Mouse (Mus musculus) left cerebral cortex, adult 2 months (tissue): ENCODE data around the gene Plscr2. TPM values are rescaled to one million over a fixed set of nuclear protein-coding genes. Genes with fewer than 3 reads are reported as not detected.

Experiments used
- DNase-seq, 2 experiments: peaks; one replicate each; pipeline ENCODE4 v3.0.0; 2021 to 2022; ENCODE audit warnings: low spot score in 2 of 2, mixed read lengths in 1 of 2; ENCODE audit errors: extremely low spot score in 1 of 2
- H3K27ac ChIP-seq: fragments of 200-600 bp; 2 replicates; pipeline ENCODE4 v1.8.1; 2022
- H3K4me3 ChIP-seq: fragments of 200-600 bp; 2 replicates; pipeline ENCODE4 v1.8.1; 2022
- CTCF ChIP-seq: fragments of 200-600 bp; IDR thresholded peaks from 2 replicates; pipeline ENCODE4 v1.8.1; 2022; ENCODE audit warnings: antibody characterized with exemption, mild to moderate bottlenecking, moderate library complexity
- intact Hi-C: fragments of 180-260 bp; cut with DNase I; formaldehyde crosslinking; loops from one replicate; pipeline ENCODE4 v1.15.1; 2025
- total RNA-seq, 2 experiments: library from RNA; stranded (reverse); gene quantifications; 2 replicates each; pipeline ENCODE4 v1.2.3; 2021

Plscr2 gene
- total RNA-seq, 2 experiments from 2014 or later, result 1.9 to 2.4 TPM

DNA sequence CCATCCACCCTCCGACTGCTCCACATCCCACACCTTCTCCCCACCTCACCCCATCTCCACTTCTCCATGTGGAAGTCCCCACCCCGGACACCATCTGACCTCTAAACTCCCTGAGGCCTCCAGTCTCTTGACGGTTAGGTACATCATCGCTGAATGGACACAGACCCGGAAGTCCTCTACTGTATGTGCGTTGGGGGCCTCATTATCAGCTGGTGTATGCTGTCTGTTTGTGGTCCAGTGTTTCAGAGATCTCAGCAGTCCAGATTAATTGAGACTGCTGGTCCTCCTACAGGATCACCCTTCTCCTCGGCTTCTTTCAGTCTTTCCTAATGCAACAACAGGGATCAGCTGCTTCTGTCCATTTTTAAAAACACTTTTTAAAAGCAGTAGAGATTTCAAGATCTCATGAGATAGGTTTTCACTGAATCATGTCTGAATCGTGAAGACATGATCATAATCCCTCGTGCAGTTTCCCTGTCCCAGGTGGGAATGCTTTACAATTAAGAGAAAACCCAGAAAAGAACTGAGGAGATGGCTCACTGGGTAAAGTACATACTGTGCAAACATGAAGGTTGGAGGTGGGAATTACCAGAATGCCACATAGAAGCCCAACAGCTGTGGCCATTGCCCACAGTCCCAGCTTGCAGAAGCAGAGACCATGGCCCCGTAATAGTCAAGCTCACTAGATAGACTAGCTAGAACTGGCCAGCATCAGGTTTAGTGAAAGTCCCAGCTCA, 21.6 kb upstream of the Plscr2 start:
- H3K27ac ChIP-seq, result no peak overlapping the region
- no peak overlapping the region for H3K4me3 ChIP-seq
- no peak for TF ChIP-seq CTCF
- DNase-seq, result no peak
- intact Hi-C loops, result no loop called here

DNA sequence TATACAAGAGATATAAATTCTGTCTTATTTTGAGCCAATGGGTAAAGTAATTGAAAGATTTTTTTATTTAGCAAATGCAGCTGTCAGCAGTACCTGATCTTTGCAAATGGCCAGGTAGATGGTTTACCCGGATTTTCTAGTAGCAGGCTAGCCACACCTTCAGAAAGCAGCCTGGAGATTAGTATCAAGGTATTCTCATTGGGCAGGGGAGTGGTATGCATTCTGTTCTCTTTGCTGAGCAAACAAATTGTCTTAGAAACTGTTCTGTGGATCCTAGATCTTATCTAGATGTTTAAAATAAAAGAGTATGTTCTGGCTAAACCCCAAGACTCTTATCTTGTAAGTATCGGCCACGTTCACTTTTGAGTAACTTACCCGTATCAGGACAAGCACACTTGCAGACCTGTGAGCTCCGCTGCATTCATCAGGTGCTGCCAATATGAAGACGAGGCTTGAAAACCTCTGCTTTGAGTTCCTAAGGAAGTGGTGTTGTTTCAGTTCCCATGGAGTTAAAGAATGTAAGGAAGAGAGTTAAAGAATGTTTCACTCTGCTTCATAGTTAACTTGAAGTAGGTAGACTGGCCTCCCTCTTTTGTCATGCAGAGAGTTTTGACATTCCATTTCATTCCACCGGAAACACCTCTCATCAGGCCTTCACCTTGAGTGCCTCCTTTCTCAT, 14.8 kb upstream of the Plscr2 start:
- H3K27ac ChIP-seq, result no peak overlapping the region
- intact Hi-C loops, result no loop called here
- H3K4me3 ChIP-seq, result no peak overlapping the region
- TF ChIP-seq CTCF, result no peak
- DNase-seq, result no peak

DNA sequence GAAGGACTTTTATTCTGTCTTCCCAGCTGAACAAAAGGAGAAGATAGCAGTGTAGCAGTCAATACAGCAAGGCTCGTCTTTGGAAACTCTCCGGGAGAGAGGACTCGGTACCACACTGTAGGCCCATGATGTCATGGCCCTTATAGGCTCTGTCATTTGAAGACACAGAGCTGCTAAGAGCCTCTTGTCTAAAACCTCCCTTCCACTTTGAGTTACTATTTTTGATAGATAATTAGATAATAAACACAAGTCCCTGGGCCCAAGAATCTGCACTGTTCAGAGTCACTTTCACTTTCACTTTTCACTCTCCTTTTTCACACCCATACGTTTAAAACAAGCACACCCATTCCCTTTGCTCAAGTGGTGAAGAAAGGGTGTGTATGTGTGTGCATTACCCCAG, 9.7 kb upstream of the Plscr2 start:
- no peak for TF ChIP-seq CTCF
- intact Hi-C loops, result no loop called here
- Histone ChIP-seq H3K27ac (no peak overlapping the region), H3K4me3 (no peak overlapping the region)
- DNase-seq, result no peak

DNA sequence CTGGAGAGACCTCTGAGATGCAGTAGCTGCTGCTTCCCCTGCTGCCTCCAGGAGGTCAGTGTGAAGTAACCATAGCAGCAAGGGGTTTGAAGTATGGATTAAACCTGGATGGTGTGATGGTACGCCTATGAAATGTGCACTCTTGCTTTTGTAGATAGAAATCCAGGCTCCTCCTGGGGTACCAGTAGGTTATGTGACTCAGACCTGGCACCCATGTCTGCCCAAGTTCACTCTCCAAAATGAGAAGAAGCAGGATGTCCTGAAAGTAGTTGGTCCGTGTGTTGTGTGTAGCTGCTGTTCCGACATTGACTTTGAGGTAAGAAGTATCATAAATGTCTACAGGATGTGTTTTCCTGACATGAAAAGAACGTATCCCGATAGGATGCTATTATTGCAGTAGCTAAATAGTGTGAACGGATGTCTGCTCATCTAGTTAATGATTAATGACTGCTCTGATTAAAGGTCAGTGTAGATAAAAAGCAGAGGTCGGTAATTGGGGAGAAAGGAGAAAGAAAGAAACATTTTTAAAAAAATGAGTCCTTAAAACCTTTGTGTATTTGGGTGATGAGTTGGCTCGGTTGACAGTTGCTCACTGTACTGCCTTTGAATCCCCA, 8.7 kb upstream of the Plscr2 start:
- intact Hi-C loops, result no loop called here
- Histone ChIP-seq H3K4me3 (no peak overlapping the region), H3K27ac (no peak overlapping the region)
- DNase-seq, result no peak
- TF ChIP-seq CTCF, result no peak

DNA sequence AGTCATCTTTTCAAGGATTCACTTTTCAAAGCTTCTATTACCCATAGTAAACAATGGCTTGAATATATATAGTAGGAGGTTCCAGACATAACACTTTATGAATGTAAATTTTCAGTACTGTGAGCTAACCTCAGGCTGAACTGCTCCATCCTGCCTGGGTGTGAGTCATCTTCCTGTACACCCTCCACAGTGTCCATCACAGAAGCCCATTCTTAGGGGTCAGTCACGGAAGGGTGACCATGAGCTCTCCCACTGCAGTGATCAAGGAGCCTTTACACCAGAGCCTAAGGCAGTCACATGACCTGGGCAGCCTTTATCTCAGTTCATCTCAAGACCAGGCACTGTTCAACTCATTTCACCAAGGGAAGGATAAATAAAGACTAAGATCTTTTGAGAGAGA, 7.7 kb upstream of the Plscr2 start:
- no peak for DNase-seq
- TF ChIP-seq CTCF, result no peak
- H3K4me3 ChIP-seq, result no peak overlapping the region
- H3K27ac ChIP-seq, result no peak overlapping the region
- intact Hi-C loops, result no loop called here

DNA sequence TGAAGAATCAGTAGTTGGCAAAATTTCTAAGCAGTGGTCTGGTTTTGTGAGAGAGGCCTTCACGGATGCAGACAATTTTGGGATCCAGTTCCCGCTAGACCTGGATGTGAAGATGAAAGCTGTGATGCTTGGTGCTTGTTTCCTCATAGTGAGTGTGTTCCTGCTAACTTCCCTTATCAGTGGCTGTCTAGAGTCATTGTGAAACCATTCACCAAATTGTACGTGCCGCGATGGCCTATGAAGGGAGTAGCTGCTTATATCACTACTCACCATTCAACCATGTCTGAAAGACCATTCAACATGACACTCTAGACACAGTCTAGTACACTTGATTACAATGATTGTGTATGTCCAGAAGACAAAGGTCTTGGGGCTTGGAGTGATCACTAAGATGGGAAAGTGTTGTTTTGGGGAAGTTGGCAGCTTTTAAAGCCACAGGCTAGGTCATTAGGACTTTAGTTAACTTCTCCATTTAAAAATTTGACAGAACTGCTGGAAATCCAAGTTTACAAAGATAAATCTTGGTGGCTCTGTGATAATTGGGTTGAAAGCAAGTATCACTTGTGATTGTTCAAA, 5.5 kb upstream of the Plscr2 start:
- no peak for TF ChIP-seq CTCF
- intact Hi-C loops, result no loop called here
- no peak overlapping the region for H3K4me3 ChIP-seq
- no peak overlapping the region for H3K27ac ChIP-seq
- no peak for DNase-seq

DNA sequence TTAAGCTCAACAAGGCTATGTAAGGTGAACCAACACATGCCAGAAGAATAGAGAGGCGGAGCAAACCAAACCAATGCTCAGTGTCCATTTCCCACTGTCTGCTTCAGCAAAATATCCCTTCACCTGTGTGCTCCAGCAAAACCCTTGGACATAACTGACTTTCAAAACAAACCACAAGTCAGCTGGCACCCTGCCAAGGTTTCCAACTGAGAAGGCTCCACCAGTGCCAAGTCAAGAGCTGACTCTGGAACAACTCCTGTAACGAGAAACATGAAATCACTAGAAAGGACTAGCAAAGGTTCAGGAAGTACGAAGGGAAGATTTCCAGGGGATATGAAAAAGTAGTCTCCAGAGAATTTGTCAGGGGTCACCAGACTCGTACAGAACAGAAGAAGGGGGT, 4.5 kb upstream of the Plscr2 start:
- H3K4me3 ChIP-seq, result no peak overlapping the region
- intact Hi-C loops, result no loop called here

DNA sequence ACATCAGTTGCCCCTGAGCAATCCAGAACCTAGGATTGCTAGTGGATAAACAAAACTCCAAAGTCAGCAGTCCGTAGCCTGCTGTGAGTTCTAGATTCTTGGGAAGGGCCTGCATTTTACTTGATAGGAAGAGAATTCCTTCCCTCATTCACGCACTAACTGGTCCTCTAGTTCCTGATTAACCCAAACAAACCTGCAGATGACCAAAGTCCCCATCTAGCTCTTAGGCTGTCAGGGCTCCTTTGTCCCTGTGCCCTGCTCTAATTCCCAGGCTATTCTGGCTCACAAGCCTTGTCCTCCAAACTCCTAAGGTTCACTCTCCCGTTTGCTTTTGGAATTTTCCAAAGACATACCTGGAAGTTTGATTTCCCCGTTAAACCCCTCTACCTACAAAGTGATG, 2.8 kb upstream of the Plscr2 start:
- H3K27ac ChIP-seq, result no peak overlapping the region
- no peak for TF ChIP-seq CTCF
- no peak for DNase-seq
- intact Hi-C loops, result no loop called here
- no peak overlapping the region for H3K4me3 ChIP-seq

More for the DNA sequence above, 4.5 kb upstream of the Plscr2 start:
- no peak for TF ChIP-seq CTCF
- DNase-seq, result peak in 1 of 2 experiments; percentile 16
- no peak overlapping the region for H3K27ac ChIP-seq

DNA sequence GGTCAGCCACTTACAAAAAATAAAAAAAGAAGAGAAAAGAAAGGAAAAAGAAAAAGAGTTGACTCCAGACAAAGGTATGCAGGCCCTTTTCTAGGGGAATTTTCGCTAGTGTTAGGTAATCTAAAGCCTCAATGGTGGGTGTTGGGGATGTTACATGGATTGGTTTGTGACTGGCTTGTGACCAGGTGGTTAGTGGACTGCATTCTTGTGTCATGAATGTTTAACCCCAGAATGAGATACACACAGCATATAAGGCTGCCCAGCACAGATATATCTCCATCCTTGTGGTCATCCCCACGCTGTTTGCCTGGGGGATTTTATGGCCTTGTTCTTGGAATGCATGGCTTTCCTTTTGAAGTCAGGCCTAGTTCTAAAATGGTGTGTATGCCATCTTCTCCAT, 2.1 kb upstream of the Plscr2 start:
- DNase-seq, result no peak
- Histone ChIP-seq H3K4me3 (no peak overlapping the region), H3K27ac (no peak overlapping the region)
- no peak for TF ChIP-seq CTCF
- intact Hi-C loops, result no loop called here

DNA sequence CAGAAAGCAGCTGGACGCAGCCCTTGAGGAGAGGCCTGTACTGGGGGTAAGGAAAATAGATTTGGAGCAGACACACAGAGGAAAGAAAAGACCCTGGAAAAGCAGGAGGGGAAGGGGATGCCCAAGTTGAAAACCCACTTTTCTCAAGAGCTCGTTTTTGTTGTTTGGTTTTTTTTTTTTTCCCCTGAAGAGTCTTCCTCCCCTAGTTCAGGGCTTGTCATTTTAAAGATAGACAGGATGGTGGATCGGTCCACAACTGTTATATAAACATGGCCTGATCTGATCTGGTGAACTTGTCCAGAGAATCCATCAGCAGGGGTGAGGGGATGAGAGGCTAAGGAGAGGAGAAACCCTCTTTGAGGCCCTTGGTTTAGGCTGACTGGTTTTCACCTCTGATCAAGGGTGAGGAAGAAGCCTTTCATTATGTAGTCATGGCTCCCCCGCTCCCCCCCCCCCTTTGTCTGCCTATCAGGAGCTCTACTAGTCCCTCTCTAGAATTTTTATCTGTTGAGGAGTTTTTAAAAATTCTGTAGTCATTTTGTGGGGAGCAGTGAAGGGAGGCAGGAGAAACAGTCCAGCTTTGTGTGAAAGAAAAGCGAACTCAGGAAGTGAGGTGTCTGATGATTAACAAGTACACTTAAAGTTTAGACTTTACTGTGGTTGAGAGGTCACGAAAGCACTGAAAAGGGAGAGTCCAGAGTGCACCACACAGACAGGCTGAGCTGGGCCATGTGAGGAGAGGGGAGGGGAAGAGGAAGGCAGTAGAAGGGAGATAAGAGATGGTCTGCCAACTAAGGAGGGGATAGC, 1.2 kb upstream of the Plscr2 start:
- TF ChIP-seq CTCF, result no peak
- intact Hi-C loops, result no loop called here
- no peak for DNase-seq
- Histone ChIP-seq H3K27ac (no peak overlapping the region), H3K4me3 (no peak overlapping the region)

DNA sequence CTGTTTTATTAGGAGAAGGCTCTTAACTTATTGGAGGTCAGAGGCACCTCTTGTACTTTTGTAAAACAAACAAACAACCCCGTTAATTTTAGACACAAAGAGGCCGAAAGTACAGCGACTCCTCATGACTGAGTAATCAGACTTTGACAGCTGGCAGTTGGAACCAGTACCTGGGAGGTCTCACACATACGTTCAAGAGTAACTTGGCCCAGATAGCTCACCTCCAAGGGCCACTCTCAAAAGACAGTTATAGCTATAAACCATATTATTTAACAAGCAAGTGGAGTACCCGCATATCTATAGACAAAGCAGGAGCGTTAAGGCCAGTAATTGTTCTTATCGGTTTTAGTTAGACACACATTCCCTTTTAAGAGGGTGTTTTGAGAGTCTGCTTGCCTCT, 958 bp downstream of the Plscr2 start:
- no peak for DNase-seq
- intact Hi-C loops, result no loop called here
- peak overlapping the region; percentile 6; the same call in 1 of the 2 replicates for H3K4me3 ChIP-seq
- TF ChIP-seq CTCF, result no peak
- no peak overlapping the region; the same call in 1 of the 2 replicates for H3K27ac ChIP-seq
